Mouse (Mus musculus): ENCODE data around the gene Mrc2.

The Mrc2 gene

DNA sequence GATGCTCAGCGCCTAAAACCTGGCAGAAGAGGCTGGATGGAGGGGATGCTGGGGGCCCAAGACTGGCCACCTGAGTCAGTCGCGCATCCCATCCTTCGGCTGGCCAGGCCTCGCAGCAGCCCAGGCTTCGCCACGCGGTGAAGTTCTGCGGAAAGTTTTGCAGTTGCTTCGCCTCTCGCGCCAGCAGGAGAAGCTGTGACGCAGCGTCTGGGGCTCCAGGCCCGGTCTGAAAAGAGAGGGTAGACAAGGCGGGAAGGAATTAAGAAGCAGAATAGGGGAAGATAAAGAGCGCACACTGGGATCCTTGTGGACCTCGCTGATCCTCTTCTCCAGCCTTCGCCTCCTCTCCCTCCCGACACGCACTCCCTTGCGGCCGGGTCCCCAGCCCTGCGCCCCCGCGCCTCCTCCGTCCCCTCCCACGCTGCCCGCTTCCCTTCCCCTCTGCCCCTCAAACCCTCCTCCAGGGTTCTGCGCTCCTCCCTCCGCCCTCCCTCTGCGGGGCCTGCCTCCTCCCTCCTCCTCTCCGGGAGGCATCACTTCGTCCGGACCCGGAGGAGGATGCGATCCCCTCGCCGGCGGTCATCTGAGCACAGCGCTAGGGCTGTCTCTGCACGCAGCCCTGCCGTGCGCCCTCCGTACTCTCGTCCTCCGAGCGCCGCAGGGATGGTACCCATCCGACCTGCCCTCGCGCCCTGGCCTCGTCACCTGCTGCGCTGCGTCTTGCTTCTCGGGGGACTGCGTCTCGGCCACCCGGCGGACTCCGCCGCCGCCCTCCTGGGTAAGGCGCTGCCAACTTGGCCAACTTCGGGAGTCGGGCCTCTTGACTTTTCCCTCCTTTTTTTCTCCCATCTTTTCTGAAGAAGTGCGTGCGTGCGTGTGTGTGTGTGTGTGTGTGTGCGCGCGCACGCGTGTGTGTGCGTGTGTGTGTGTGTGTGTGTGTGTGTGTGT is at the start of gene Mrc2:
Gene Mrc2, plus strand, starts transcription at position 520 of the 948 bp plus-strand sequence.
- no peak for DNase-seq (ENCODE audit: low read depth)

DNA sequence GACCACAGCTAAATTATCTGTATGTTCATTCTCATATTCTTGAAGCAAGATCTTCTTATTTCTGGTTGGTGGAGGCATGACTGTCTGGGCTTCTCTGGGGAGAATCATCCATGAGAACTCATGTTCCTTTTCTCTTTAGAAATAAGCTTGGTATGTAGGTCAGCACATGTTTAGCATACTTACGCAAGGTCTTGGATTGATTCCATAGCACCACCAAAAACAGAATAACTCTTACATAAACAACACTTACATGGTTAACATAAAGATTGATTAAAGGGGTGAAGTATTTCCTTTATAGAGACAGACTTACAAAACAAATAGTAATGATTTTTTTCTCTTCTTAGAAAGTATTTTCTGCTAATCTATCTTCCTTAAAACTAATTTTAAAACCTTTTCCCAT is 46.1 kb upstream of the Mrc2 start:
- no peak for DNase-seq (ENCODE audit: low read depth)

DNA sequence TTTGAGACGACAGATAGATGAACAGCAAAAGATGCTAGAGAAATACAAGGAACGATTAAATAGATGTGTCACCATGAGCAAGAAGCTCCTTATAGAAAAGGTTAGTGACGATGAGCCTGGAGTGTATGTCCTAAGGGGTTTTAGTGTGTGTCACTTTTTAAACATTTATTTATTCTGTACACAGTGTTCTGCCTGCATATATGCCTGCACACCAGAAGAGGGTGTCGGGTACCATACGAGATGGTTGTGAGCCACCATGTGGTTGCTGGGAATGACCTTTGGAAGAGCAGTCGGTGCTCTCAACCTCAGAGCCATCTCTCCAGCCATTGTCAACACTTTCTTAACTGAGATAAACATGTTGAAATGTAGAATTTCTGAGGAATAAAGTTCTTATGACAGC is 45.7 kb upstream of the Mrc2 start:
- no peak for DNase-seq (ENCODE audit: low read depth)

DNA sequence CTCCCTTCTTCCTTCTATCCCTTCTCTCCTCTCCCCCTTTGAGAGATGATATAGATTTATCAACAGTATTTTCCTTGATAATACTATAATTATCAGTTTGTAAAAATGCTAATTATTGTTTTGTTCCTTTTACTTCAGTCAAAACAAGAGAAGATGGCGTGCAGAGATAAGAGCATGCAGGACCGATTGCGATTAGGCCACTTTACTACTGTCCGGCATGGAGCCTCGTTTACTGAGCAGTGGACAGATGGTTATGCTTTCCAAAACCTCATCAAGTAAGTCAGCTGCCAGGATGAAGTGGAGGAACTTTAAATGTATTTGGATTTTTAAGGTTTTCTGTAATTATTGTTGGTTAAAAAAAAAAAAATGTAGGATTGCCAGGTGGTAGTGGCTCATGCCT is 45.1 kb upstream of the Mrc2 start:
- DNase-seq (ENCODE audit: low read depth) = no peak

DNA sequence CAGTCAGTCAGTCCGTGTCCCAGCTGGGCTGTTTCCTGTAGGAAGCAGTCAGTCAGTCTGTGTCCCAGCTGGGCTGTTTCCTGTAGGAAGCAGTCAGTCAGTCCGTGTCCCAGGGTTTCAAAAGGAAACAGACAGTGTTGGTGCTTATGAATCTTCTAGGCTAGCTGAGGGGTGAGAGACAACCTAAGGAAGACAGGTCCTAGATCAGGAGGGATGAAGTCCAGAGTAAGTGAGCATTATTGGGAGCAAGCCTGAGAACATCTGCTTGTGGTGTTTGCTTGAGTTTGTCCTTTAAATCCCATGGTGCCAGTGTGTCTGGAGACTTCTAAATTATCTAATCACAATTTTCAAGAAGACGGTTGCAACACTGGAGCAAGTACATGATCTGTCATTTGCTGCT is 32.7 kb upstream of the Mrc2 start:
- no peak for DNase-seq (ENCODE audit: low read depth)

DNA sequence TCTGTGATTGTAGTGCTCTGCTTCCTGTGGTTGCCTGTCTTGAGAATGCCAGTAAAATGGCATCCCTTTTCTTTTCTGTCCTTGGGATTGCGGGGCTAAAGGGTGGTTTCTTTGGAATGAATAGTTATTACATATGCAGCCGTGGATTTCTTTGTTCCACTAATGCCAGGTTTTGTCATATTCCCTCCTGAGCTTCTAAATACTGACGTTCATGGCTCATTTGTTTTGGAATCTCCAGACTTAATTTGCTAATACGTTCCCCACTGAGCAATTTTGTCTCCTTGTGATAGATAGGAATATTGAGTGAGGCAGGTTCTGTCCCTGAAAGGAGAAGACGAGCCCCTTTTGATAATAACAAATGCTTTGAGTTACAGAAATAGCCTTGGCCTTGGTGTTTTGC is 31.3 kb upstream of the Mrc2 start:
- DNase-seq (ENCODE audit: low read depth) = no peak

DNA sequence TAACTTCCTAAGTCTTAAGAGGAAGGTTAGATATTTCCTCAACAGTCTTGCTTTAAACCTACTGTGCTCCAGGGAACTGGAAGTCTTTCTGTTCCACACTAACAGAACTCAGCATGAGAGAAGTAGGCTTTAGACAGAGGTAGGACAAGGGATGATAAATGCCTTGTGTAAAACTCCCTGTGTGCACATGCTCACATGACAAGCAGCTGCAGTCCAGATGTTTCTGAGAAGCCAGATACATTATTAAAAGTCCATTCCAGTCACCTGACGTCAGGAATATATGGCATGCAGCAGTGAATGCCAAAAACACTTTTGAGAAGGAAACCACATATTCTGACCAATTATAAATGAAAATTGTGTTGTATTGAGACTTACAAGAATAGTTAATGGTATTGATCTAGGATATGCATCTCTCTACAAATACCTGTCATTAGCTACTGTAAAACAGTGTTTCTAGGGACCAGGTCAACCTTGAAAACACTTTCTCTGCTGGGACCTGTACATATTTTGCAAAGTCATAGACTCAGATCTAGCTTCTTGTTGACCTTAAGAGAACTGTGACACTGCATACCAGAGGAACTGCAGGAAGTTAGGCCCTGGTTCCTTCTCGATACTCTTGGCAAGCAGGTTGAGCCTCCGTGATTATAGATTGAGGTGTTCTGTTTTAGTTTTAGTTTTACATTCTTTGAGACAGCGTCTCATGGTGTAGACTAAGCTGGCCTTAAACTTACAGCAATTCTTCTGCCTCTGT is 30.7 kb upstream of the Mrc2 start:
- DNase-seq (ENCODE audit: low read depth) = no peak

DNA sequence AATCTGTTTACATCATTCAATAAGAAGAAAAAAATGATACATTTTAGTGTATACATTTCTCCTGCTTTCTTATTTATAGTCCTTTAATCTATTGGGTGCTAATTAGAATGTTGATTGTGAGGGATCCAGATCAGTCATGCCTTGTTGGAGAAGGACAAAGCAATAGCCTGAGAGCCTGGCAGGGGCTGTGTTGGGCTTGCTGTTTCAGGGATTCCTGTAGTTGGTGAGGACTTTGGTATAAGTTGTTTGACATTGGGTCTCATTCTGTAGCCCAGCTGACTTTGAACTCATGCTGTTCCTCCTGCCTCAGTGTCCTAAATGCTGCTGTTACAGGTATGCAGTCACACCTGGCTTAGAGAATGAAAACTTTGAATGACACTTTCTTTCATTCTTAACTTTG is 27.9 kb upstream of the Mrc2 start:
- DNase-seq (ENCODE audit: low read depth) = no peak

DNA sequence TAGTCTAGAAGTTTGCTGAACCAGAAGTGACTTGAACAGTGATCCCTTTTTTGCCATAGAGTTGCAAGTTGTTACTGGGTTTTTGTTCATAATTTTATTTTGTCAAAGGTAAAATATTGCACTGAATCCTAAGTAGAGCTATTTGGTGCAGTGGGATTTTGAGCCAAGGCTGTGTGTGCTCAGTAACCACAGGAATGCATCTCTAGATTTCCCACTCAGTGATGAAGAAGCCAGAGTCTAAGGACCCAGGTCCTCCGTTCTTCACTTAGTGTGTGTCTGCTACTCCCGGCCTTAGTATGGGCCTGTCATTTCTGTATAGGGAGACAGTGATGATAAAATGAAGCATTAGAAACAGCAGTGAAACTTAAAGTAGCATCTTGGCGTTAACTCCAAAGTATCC is 27.5 kb upstream of the Mrc2 start:
- DNase-seq (ENCODE audit: low read depth) = no peak

DNA sequence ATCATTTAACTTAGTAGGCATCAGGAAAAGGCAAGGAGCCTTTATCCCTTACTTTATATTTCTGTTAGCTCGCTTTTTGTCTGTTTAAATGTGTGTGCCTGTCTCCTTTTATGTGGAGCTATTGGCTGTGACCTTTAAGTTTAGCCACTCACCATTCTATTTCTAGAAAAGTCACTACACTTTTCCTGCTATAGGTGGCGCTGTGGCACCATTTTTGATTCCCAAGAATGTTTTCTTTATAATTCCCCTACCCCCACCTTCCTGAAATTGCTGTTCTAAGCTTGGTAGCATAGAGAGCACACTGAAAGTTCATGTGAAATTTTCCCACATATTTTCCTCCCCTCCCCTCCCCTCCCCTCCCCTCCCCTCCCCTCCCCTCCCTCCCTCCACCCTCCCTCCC is 22.3 kb upstream of the Mrc2 start:
- DNase-seq (ENCODE audit: low read depth) = peak; percentile 53

DNA sequence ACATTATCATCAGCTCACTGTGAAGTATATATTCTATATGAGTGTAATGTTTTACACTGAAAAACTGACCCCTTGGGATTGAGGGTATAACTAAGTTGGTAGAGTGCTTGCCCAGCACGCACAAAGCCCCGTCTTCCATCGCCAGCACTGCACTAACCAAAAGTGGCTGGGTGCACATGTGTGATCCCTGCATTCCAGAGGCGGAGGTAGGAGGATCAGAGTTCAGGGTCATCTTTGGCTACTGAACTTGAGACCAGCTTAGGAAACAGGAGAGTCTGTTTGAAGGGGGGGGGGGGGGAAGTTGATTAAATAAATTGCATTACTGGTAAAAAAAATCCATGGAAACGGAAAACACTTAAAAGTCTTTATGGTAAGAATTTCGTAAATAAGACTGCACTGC is 12.0 kb upstream of the Mrc2 start:
- DNase-seq (ENCODE audit: low read depth) = no peak

DNA sequence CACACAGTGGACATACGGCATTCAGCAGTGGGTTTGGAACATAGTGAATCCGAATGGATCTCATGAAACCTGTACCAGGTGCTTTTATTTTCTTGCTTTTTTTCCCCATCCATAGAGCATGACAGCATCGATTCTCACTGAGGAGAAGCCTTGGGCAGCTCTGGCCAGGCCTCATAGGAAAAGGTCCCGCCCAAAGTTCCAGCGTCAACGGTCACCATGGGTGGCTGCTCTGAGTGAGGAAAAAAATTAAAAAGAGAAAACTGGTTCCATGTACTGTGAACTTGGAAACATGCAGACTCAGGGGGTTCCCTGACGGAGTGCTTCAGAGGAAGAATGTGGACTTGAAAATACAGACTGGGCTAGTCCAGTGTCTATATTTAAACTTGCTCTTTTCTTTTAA is 11.2 kb upstream of the Mrc2 start:
- no peak for DNase-seq (ENCODE audit: low read depth)

DNA sequence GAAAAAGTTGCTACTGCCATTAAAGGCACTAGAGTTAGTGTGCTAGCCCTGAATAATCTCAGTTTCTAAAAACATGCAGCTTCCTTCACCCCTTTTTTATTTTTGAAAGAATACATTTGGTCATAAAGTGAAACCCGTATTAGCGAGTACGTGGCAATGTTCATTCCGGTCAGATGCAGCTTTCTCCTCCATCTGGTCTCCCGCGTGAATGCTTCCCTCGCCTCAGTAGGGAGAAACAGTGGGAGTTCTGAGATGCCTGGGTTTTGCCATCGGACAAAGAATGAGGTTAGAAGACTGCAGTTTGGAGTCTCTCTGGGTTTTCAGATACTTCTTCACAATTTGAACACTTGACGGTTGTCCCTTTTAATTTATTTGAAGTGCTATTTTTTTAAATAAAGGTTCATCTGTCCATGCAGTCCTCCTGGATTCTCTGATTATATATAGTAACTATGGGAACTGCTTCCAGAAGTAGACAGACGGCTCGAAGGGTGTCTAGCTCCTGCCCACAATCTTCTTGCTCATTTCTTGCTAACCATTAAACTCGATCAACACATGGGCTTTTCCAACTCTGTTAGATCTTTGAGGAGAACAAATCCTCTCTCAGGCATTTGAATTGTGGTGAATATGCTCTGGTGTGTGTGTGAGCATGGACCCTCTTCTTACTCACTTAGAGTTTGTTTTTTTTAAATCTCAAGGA is 10.5 kb upstream of the Mrc2 start:
- DNase-seq (ENCODE audit: low read depth) = no peak

DNA sequence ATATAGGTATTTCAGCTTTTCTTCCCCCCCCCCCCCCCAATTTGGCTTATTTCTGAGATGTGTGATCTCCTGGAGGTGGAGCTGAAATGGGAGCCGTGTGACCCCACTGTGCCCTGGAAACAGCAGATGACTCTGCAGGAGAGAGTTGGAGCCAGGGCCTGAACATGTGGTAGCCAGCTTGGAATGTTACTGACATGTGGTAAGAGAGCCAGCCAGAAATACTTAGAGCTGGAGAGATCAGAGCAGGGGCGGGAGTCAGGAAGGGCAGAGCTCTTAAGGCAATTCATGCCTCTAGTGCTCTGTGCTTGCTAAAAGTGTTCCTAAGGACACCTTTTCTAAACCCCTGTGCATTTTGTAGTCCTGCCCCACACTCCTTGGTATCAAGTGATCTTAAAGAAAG is 10.0 kb upstream of the Mrc2 start:
- no peak for DNase-seq (ENCODE audit: low read depth)

DNA sequence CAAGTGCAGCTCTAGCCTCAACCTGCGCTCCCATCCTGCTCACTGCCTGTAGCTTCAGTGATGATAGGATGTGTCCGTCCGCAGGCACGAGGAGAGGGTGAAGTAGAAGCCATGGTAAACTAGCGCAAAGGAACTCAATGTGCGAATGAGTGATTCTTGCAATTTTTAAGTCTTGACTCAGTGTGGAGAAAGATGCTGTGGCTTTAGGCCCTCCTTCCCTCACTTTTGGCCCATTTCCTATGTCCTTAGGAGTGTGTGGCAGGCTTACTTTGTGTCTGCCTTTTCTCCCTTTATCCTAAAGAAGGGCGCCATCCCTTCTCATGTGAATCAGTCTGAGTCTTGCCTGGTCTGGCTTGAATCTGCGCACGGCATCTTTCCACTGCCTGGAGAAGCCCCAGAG is 9.4 kb upstream of the Mrc2 start:
- DNase-seq (ENCODE audit: low read depth) = no peak

DNA sequence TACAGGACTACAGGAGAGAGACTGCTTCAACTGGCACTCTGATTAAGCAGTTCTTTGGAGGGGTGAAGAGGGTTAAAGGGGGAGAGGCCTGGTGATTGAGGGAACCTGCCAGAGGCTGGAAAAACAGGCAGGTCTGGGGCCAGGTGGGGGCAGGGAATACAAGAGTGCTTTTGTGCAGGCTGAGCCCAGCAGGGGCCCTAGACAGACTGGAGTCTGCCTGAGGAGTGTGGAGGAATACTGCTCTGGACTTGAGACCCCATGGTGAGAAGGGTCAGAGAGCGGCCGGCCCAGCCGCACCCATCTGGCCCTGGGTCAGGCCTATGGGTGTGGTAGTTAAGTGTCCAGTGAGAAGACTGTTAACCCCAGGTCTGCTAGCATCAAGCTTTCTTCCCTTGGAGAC is 6.7 kb upstream of the Mrc2 start:
- no peak for DNase-seq (ENCODE audit: low read depth)

DNA sequence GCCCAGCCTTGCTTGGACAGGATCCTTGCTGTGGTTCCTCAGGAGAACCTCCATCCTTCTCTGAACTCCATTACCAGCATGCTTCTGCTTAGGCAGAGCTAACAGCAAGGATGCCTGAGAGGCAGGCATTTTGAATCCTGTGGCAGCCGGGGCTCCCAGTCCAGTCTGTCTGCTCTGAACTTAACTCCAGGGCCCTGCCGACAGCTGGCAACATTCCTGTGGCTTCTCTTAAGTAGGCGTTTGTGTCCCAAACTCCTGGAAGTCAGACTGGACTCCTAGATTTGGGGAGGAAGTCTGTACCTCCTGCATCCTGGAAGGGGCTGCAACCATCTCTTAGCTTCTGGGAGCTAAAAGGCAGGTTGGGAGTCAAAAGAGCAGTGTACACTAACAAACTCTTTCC is 3.0 kb upstream of the Mrc2 start:
- DNase-seq (ENCODE audit: low read depth) = no peak

DNA sequence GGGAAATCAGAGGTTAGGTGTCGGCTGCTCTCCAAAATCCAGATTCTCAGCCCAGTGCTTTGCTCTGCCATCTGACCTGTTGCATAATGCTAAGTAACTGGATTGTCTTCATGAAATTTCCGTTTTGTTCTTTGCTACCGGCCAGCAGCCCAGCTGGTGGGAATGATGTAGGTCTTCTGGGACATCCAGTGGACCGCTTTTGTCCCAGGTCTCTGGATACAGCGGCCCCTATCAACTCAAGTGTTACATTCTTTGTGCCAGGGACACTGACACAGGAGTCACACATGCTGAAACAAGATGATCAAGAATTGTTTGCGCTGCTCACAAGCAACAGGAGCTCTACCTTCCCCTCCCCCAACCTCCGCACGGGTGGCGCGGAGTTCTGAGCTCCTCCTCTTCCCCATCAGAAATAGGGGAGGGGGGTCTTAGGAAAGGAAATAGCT is 741 bp upstream of the Mrc2 start:
- DNase-seq (ENCODE audit: low read depth) = no peak

DNA sequence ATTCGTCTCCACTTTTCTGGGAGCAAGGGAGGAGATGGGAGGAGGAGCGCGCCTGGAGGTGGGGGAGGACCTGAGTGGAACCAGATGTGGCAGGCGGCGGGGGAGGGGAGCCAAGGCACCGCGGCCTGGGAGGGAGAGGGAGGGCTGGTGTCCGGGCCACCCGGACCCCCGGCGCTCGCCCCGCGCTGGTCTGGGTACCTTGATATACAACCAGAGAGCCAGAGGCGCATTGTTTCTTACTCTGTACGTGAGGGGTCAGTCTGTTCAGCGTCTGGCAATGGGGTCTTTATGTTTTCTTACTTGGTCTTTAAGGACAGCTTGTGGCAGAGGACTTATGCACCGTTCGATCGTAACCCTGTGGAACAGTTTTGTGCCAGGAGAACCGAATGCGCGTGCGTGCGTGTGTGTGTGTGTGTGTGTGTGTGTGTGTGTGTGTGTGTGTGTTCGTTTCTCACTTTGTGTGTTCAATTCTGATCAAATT is 698 bp downstream of the Mrc2 start:
- DNase-seq (ENCODE audit: low read depth) = no peak

DNA sequence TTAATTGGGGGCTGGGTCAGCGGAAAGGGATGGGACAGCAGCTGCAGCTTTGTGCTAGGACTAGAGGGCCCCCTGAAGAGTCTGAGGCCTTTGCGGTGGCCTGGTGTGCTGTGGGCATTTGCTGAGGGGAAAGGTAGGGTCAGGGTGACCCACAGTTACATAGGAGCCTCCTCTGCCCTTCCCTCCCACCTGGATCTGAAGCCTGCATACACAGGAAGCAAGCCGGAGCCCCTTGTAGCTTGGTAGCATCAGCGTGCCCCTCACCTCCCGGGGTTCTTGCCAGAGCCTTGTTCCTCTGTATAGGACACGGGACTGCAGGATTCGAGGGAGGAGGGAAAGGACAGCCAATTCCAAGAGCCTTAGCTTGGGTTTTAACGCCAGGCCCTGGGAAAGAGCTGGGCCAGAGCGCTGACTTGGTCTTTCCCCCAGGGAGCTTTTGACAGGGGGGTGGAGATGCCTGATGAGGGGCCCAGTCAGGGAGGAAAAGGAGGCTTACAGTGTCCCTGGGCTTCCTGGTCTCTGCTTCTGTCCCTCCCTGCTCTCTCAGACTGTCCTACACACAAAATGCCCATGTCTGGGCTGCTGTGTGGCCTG is 1.6 kb downstream of the Mrc2 start:
- DNase-seq (ENCODE audit: low read depth) = no peak

DNA sequence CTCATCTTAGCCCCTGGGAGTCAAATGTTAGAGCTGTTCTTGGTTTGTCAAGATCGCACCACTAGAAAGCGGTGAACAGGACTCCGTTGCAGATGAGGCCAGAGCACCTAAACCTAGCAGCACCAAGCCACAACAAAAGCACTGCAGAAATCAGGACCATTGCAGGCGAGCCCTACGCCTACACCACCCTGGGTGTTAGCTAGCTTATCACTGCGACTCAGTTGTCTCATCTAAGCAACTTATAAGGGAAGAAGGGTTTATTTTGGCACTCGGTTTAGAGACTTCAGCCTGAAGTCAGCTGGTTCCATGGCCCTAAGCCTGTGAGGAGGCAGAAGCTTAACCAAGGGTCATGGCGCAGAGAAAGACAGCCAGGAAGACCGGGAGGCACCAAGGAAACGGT is 3.6 kb downstream of the Mrc2 start:
- DNase-seq (ENCODE audit: low read depth) = no peak

DNA sequence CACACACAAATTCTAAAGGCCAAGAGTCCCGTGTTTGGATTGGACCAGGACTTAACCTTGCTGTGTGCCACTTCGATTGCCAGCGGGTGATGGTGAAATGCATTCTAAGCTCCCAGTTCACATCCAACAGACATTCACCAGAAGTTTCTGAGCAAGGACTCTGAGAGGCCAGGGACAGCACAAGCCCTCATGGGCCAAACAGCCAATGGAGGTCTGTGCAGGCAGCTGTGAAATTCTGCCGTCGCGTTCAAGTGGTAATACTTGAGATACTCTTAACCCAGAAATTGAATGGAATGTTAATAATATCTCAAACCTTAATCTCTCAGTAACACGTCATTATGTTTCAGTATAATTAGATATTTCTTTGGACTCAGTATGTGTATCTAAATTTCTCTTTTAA is 17.8 kb downstream of the Mrc2 start:
- no peak for DNase-seq (ENCODE audit: low read depth)

Data from naive thymus-derived CD4-positive, alpha-beta T cell, adult 2 months (primary cell).